Mouse (Mus musculus): Measurements from ENCODE around the gene Fmnl1. TPM values are rescaled to one million over a fixed set of nuclear protein-coding genes. Genes with fewer than 3 reads are reported as not detected.

Gene Fmnl1
- polyA plus RNA-seq, 1 experiment from 2014 or later, result 3.8 TPM

GRCm38 (mm10) chr11:103195236-103195635 lies 24.3 kb downstream of the Fmnl1 start:
- Histone ChIP-seq H3K27me3 (replicated peaks) (peaks cover 86% of the 10 kb centered on the region), H3K9me3 (no peaks in the 10 kb centered on the region), H3K4me2 (no peak overlapping the region), H3K36me3 (no peaks in the 10 kb centered on the region), H3K4me3 (replicated peaks) (no peak overlapping the region), H3K9ac (no peak overlapping the region), H3K4me1 (peaks cover 19% of the 10 kb centered on the region), H3K27ac (no peak overlapping the region)
- 73% methylated on average over 18 of the region's 18 CpGs for WGBS
- no peak for ATAC-seq (ENCODE audit: insufficient read depth, low FRiP score, low read depth)

- Histone ChIP-seq H3K9ac (no peak overlapping the region), H3K9me3 (no peaks in the 10 kb centered on the region), H3K27me3 (replicated peaks) (peaks cover 84% of the 10 kb centered on the region), H3K36me3 (no peaks in the 10 kb centered on the region), H3K4me2 (no peak overlapping the region), H3K4me3 (replicated peaks) (no peak overlapping the region), H3K27ac (no peak overlapping the region), H3K4me1 (peaks cover 19% of the 10 kb centered on the region)
- 91% methylated on average over 5 of the region's 5 CpGs for WGBS
- no peak for ATAC-seq (ENCODE audit: insufficient read depth, low FRiP score, low read depth)
These were observed 24.7 kb downstream of the Fmnl1 start for GRCm38 (mm10) chr11:103195656-103196055.

- ATAC-seq (ENCODE audit: insufficient read depth, low FRiP score, low read depth), result no peak
- no peak overlapping the region for H3K27ac ChIP-seq
- no peak overlapping the region for H3K9ac ChIP-seq
- no peaks in the 10 kb centered on the region for H3K36me3 ChIP-seq
- peaks cover 67% of the 10 kb centered on the region for H3K27me3 ChIP-seq (replicated peaks)
- H3K4me1 ChIP-seq, result peaks cover 28% of the 10 kb centered on the region
- H3K4me3 ChIP-seq (replicated peaks), result no peak overlapping the region
- no peaks in the 10 kb centered on the region for H3K9me3 ChIP-seq
- WGBS, result 55% methylated on average over 4 of the region's 4 CpGs
- H3K4me2 ChIP-seq, result no peak overlapping the region
These were observed 26.4 kb downstream of the Fmnl1 start for GRCm38 (mm10) chr11:103197340-103197739.

GRCm38 (mm10) chr11:103198339-103198738 lies 27.4 kb downstream of the Fmnl1 start:
- Histone ChIP-seq H3K4me3 (replicated peaks) (peak overlapping the region; percentile 49), H3K27ac (no peak overlapping the region), H3K9ac (no peak overlapping the region), H3K4me1 (peaks cover 19% of the 10 kb centered on the region), H3K4me2 (peak overlapping the region; percentile 95), H3K9me3 (no peaks in the 10 kb centered on the region), H3K27me3 (replicated peaks) (peaks cover 57% of the 10 kb centered on the region), H3K36me3 (no peaks in the 10 kb centered on the region)
- no peak for ATAC-seq (ENCODE audit: insufficient read depth, low FRiP score, low read depth)
- 17% methylated on average over 16 of the region's 16 CpGs for WGBS

- Histone ChIP-seq H3K4me1 (peaks cover 19% of the 10 kb centered on the region), H3K4me2 (peak overlapping the region; percentile 95), H3K9me3 (no peaks in the 10 kb centered on the region), H3K4me3 (replicated peaks) (peak overlapping the region; percentile 49), H3K27me3 (replicated peaks) (peaks cover 49% of the 10 kb centered on the region), H3K27ac (no peak overlapping the region), H3K9ac (peak overlapping the region; percentile 8; the same call in 1 of the 2 replicates), H3K36me3 (no peaks in the 10 kb centered on the region)
- WGBS, result 5% methylated on average over 55 of the region's 59 CpGs
- peak; percentile 44 for ATAC-seq (ENCODE audit: insufficient read depth, low FRiP score, low read depth)
These were observed 28.2 kb downstream of the Fmnl1 start for GRCm38 (mm10) chr11:103198911-103199803.

- Histone ChIP-seq H3K9me3 (no peaks in the 10 kb centered on the region), H3K9ac (no peak overlapping the region), H3K4me3 (replicated peaks) (no peak overlapping the region), H3K27ac (no peak overlapping the region), H3K4me1 (peaks cover 19% of the 10 kb centered on the region), H3K36me3 (no peaks in the 10 kb centered on the region), H3K27me3 (replicated peaks) (peaks cover 27% of the 10 kb centered on the region), H3K4me2 (no peak overlapping the region)
- 0 out of 2 replicates have a peak, but pooled peaks have one; percentile 35 for ATAC-seq (ENCODE audit: insufficient read depth, low FRiP score, low read depth)
- WGBS, result 29% methylated on average over 6 of the region's 6 CpGs
These were observed 30.8 kb downstream of the Fmnl1 start for GRCm38 (mm10) chr11:103201664-103202063.

- no peak overlapping the region for H3K4me3 ChIP-seq (replicated peaks)
- no peak overlapping the region for H3K9ac ChIP-seq
- no peak overlapping the region for H3K4me2 ChIP-seq
- no peaks in the 10 kb centered on the region for H3K9me3 ChIP-seq
- H3K4me1 ChIP-seq, result peaks cover 19% of the 10 kb centered on the region
- peaks cover 21% of the 10 kb centered on the region for H3K27me3 ChIP-seq (replicated peaks)
- no peak overlapping the region for H3K27ac ChIP-seq
- no peak for ATAC-seq (ENCODE audit: insufficient read depth, low FRiP score, low read depth)
- no peaks in the 10 kb centered on the region for H3K36me3 ChIP-seq
These were observed 31.5 kb downstream of the Fmnl1 start for GRCm38 (mm10) chr11:103202376-103202775.

- Histone ChIP-seq H3K27me3 (replicated peaks) (no peaks in the 10 kb centered on the region), H3K27ac (no peak overlapping the region)
These were observed 35.3 kb downstream of the Fmnl1 start for GRCm38 (mm10) chr11:103206203-103206602.

GRCm38 (mm10) chr11:103208458-103208857 lies 37.6 kb downstream of the Fmnl1 start, which contains the start of gene 1700023F06Rik:
1700023F06Rik (minus strand) TSS chr11:103208558.
- H3K4me2 ChIP-seq, result no peak within 1 kb of the TSS
- no peak within 1 kb of the TSS for H3K27ac ChIP-seq
- H3K36me3 ChIP-seq, result no peaks in the 10 kb centered on the region
- H3K27me3 ChIP-seq (replicated peaks), result no peaks in the 10 kb centered on the region
- H3K4me3 ChIP-seq (replicated peaks), result no peak within 1 kb of the TSS
- no peaks in the 10 kb centered on the region for H3K9me3 ChIP-seq
- no peak within 1 kb of the TSS for H3K9ac ChIP-seq
- H3K4me1 ChIP-seq, result no peaks in the 10 kb centered on the region
- no peak for ATAC-seq (ENCODE audit: insufficient read depth, low FRiP score, low read depth)
- 93% methylated on average over 3 of the region's 3 CpGs for WGBS

More at GRCm38 (mm10) chr11:103206203-103206602, 35.3 kb downstream of the Fmnl1 start:
- no peak overlapping the region for H3K9ac ChIP-seq
- H3K4me1 ChIP-seq, result peaks cover 7% of the 10 kb centered on the region
- ATAC-seq (ENCODE audit: insufficient read depth, low FRiP score, low read depth), result no peak
- H3K9me3 ChIP-seq, result no peaks in the 10 kb centered on the region
- 89% methylated on average over 6 of the region's 6 CpGs for whole genome bisulfite sequencing
- H3K4me2 ChIP-seq, result no peak overlapping the region
- H3K4me3 ChIP-seq (replicated peaks), result no peak overlapping the region
- no peaks in the 10 kb centered on the region for H3K36me3 ChIP-seq

- ATAC-seq (ENCODE audit: insufficient read depth, low FRiP score, low read depth), result no peak
- no peak overlapping the region for H3K4me2 ChIP-seq
- WGBS, result 61% methylated on average over 8 of the region's 8 CpGs
- no peaks in the 10 kb centered on the region for H3K36me3 ChIP-seq
- H3K9ac ChIP-seq, result no peak overlapping the region
- no peaks in the 10 kb centered on the region for H3K27me3 ChIP-seq (replicated peaks)
- H3K27ac ChIP-seq, result no peak overlapping the region
- no peak overlapping the region for H3K4me3 ChIP-seq (replicated peaks)
- H3K9me3 ChIP-seq, result no peaks in the 10 kb centered on the region
- no peaks in the 10 kb centered on the region for H3K4me1 ChIP-seq
These were observed 39.4 kb downstream of the Fmnl1 start for GRCm38 (mm10) chr11:103210291-103210690.

GRCm38 (mm10) chr11:103213712-103214111 lies 42.8 kb downstream of the Fmnl1 start:
- no peak for ATAC-seq (ENCODE audit: insufficient read depth, low FRiP score, low read depth)
- Histone ChIP-seq H3K36me3 (no peaks in the 10 kb centered on the region), H3K27me3 (replicated peaks) (no peaks in the 10 kb centered on the region), H3K4me3 (replicated peaks) (no peak overlapping the region), H3K9me3 (no peaks in the 10 kb centered on the region), H3K4me2 (no peak overlapping the region), H3K27ac (no peak overlapping the region), H3K4me1 (peaks cover 7% of the 10 kb centered on the region), H3K9ac (no peak overlapping the region)
- 79% methylated on average over 5 of the region's 5 CpGs for WGBS

GRCm38 (mm10) chr11:103215355-103215754 lies 44.4 kb downstream of the Fmnl1 start:
- no peaks in the 10 kb centered on the region for H3K9me3 ChIP-seq
- WGBS, result 69% methylated on average over 1 of the region's 1 CpGs
- no peak for ATAC-seq (ENCODE audit: insufficient read depth, low FRiP score, low read depth)

More at GRCm38 (mm10) chr11:103215355-103215754, 44.4 kb downstream of the Fmnl1 start:
- Histone ChIP-seq H3K4me2 (no peak overlapping the region), H3K27me3 (replicated peaks) (no peaks in the 10 kb centered on the region), H3K4me1 (peaks cover 7% of the 10 kb centered on the region), H3K27ac (no peak overlapping the region), H3K36me3 (no peaks in the 10 kb centered on the region), H3K4me3 (replicated peaks) (no peak overlapping the region), H3K9ac (no peak overlapping the region)
